Mouse (Mus musculus) MEL (cell line): Measurements from ENCODE around the gene Tmem19. TPM values are rescaled to one million over a fixed set of nuclear protein-coding genes. Genes with fewer than 3 reads are reported as not detected.

ENCODE experiments used
- DNase-seq: peaks from one replicate; pipeline ENCODE4 v3.0.0; 2011; ENCODE audit warnings: low read depth, low spot score
- H3K27ac ChIP-seq: 2 replicates; pipeline ENCODE4 v1.5.1; 2012; ENCODE audit warnings: low read depth, mild to moderate bottlenecking, control low read depth, low read length, moderate library complexity; ENCODE audit not compliant: control insufficient read depth
- H3K27me3 ChIP-seq, 2 experiments: fragments of 150-350 bp in 1 of 2; sonication (generic) in 1 of 2; 2 replicates each; pipeline ENCODE4 v1.6.1; 2012; ENCODE audit warnings: low read length in 2 of 2, mild to moderate bottlenecking in 2 of 2, improper control_type of control experiment in 1 of 2, moderate library complexity in 1 of 2; ENCODE audit not compliant: insufficient read depth in 2 of 2, control insufficient read depth in 1 of 2
- H3K36me3 ChIP-seq, 2 experiments: 2 replicates each; pipeline ENCODE4 v1.6.1; 2012 to 2014; ENCODE audit warnings: low read length in 2 of 2, improper control_type of control experiment in 1 of 2, inconsistent platforms in 1 of 2, mild to moderate bottlenecking in 1 of 2; ENCODE audit not compliant: insufficient read depth in 2 of 2, control insufficient read depth in 1 of 2
- H3K4me1 ChIP-seq, 2 experiments: fragments of 150-350 bp in 1 of 2; sonication (generic) in 1 of 2; 2 replicates each; pipeline ENCODE4 v1.6.1; 2012; ENCODE audit warnings: low read length in 2 of 2, improper control_type of control experiment in 1 of 2, mild to moderate bottlenecking in 1 of 2; ENCODE audit not compliant: insufficient read depth in 2 of 2, control insufficient read depth in 1 of 2
- H3K4me3 ChIP-seq, 2 experiments: fragments of 150-350 bp in 1 of 2; sonication (generic) in 1 of 2; 2 replicates each; pipeline ENCODE4 v1.5.1; 2012; ENCODE audit warnings: low read depth in 2 of 2, low read length in 2 of 2, mild to moderate bottlenecking in 2 of 2, moderate library complexity in 2 of 2, control low read depth in 1 of 2, improper control_type of control experiment in 1 of 2; ENCODE audit not compliant: control insufficient read depth in 1 of 2, insufficient read depth in 1 of 2
- H3K79me2 ChIP-seq: 2 replicates; pipeline ENCODE4 v1.6.1; 2012; ENCODE audit warnings: mild to moderate bottlenecking, low read length, moderate library complexity; ENCODE audit not compliant: control insufficient read depth, poor library complexity, insufficient read depth
- H3K9ac ChIP-seq: 2 replicates; pipeline ENCODE4 v1.6.1; 2012; ENCODE audit warnings: low read depth, mild to moderate bottlenecking, control low read depth, low read length, moderate library complexity; ENCODE audit not compliant: control insufficient read depth, poor library complexity, severe bottlenecking
- H3K9me3 ChIP-seq: fragments of 150-350 bp; sonication (generic); replicated peaks from 2 replicates; pipeline ENCODE4 v1.6.1; 2012; ENCODE audit warnings: mild to moderate bottlenecking, low read length, improper control_type of control experiment, moderate library complexity; ENCODE audit not compliant: insufficient read depth
- CTCF ChIP-seq, 3 experiments: IDR thresholded peaks in 2 of 3; conservative IDR thresholded peaks in 1 of 3; 2 replicates each; pipeline ENCODE4 v1.5.1; 2011 to 2012; ENCODE audit warnings: low read length in 3 of 3, low read depth in 2 of 3, mild to moderate bottlenecking in 2 of 3, improper control_type of control experiment in 1 of 3, inconsistent platforms in 1 of 3, mixed read lengths in 1 of 3, moderate library complexity in 1 of 3; ENCODE audit not compliant: control insufficient read depth in 1 of 3, insufficient read depth in 1 of 3, poor library complexity in 1 of 3, severe bottlenecking in 1 of 3
- ETS1 ChIP-seq: IDR thresholded peaks from 2 replicates; pipeline ENCODE4 v1.6.1; 2012; ENCODE audit warnings: low read depth, mild to moderate bottlenecking, inconsistent platforms, low read length, improper control_type of control experiment, moderate library complexity
- GABPA ChIP-seq: IDR thresholded peaks from 2 replicates; pipeline ENCODE4 v1.6.1; 2012; ENCODE audit warnings: low read depth, mild to moderate bottlenecking, inconsistent platforms, low read length, improper control_type of control experiment, moderate library complexity
- HCFC1 ChIP-seq: IDR thresholded peaks from 2 replicates; pipeline ENCODE4 v1.6.1; 2012; ENCODE audit warnings: low read depth, mild to moderate bottlenecking, inconsistent platforms, low read length, improper control_type of control experiment, moderate library complexity
- KAT2A ChIP-seq: conservative IDR thresholded peaks from 2 replicates; pipeline ENCODE4 v1.6.1; 2012; ENCODE audit warnings: low read depth, low read length, improper control_type of control experiment, inconsistent platforms
- MAFK ChIP-seq: IDR thresholded peaks from 2 replicates; pipeline ENCODE4 v1.6.1; 2011; ENCODE audit warnings: low read depth, mild to moderate bottlenecking, low read length, improper control_type of control experiment, borderline replicate concordance
- MAX ChIP-seq: IDR thresholded peaks from 2 replicates; pipeline ENCODE4 v1.6.1; 2011; ENCODE audit warnings: low read length, improper control_type of control experiment
- NRF1 ChIP-seq: IDR thresholded peaks from 2 replicates; pipeline ENCODE4 v1.6.1; 2014; ENCODE audit warnings: low read depth, mild to moderate bottlenecking, inconsistent platforms, low read length, improper control_type of control experiment, moderate library complexity; ENCODE audit not compliant: poor library complexity, insufficient read depth, severe bottlenecking
- RAD21 ChIP-seq: IDR thresholded peaks from 2 replicates; pipeline ENCODE4 v1.6.1; 2011; ENCODE audit warnings: mild to moderate bottlenecking, low read depth, low read length, improper control_type of control experiment
- RCOR1 ChIP-seq: IDR thresholded peaks from 2 replicates; pipeline ENCODE4 v1.6.1; 2012; ENCODE audit warnings: low read depth, mild to moderate bottlenecking, inconsistent platforms, low read length, improper control_type of control experiment
- SIN3A ChIP-seq: IDR thresholded peaks from 2 replicates; pipeline ENCODE4 v1.6.1; 2012; ENCODE audit warnings: low read length, improper control_type of control experiment, inconsistent platforms
- SMC3 ChIP-seq: IDR thresholded peaks from 2 replicates; pipeline ENCODE4 v1.6.1; 2011; ENCODE audit warnings: low read depth, low read length, improper control_type of control experiment
- TBP ChIP-seq: IDR thresholded peaks from 2 replicates; pipeline ENCODE4 v1.8.0; 2011; ENCODE audit warnings: low read depth, low read length, improper control_type of control experiment
- UBTF ChIP-seq: IDR thresholded peaks from 2 replicates; pipeline ENCODE4 v1.6.1; 2012; ENCODE audit warnings: low read depth, mild to moderate bottlenecking, inconsistent platforms, low read length, improper control_type of control experiment, moderate library complexity, borderline replicate concordance; ENCODE audit not compliant: insufficient read depth
- ZC3H11A ChIP-seq: IDR thresholded peaks from 2 replicates; pipeline ENCODE4 v1.6.1; 2012; ENCODE audit warnings: low read depth, mild to moderate bottlenecking, inconsistent platforms, low read length, improper control_type of control experiment
- ZKSCAN1 ChIP-seq: IDR thresholded peaks from 2 replicates; pipeline ENCODE4 v1.6.1; 2012; ENCODE audit warnings: low read depth, mild to moderate bottlenecking, inconsistent platforms, low read length, improper control_type of control experiment, moderate library complexity
- ZMIZ1 ChIP-seq: IDR thresholded peaks from 2 replicates; pipeline ENCODE4 v1.6.1; 2012; ENCODE audit warnings: low read depth, mild to moderate bottlenecking, inconsistent platforms, low read length, improper control_type of control experiment, moderate library complexity
- polyA plus RNA-seq, 2 experiments: library from polyadenylated mRNA; stranded (reverse) in 1 of 2; unstranded in 1 of 2; fragments of >175 nt in 1 of 2; fragments of >200 nt in 1 of 2; gene quantifications; 2 replicates each; pipeline versions ENCODE4 v1.2.1 to v1.2.4; 2012; ENCODE audit warnings: low replicate concordance in 2 of 2, low read depth in 1 of 2; ENCODE audit not compliant: insufficient read length in 2 of 2, insufficient read depth in 1 of 2, missing spikeins in 1 of 2
- total RNA-seq: library from RNA; depleted of rRNA; stranded (reverse); fragments of 300-350 nt; gene quantifications from 2 replicates; pipeline ENCODE4 v1.2.3, GENCODE M21; 2012

The Tmem19 gene
- total and polyA plus RNA-seq, 3 experiments: 10.7 to 16.6 TPM; not detected in 1

GRCm38 (mm10) chr10:115328514-115328913, 33.8 kb downstream of the Tmem19 start:
- H3K27me3 ChIP-seq: no peaks in the 10 kb centered on the region; a peak in 1 of 4 replicates
- H3K4me3 ChIP-seq: no peak overlapping the region
- no peaks in the 10 kb centered on the region for H3K4me1 ChIP-seq
- H3K79me2 ChIP-seq: no peaks in the 10 kb centered on the region
- H3K36me3 ChIP-seq: no peaks in the 10 kb centered on the region
- no peaks in the 10 kb centered on the region for H3K9me3 ChIP-seq
- no peak overlapping the region for H3K9ac ChIP-seq
- TF ChIP-seq CTCF (IDR thresholded peaks at IDR 0.05 in 2 of 3, conservative IDR thresholded peaks at IDR 0.05 in 1 of 3; ENCODE audit: control insufficient read depth in 1 of 3, insufficient read depth in 1 of 3, low read depth in 2 of 3, low read length in 3 of 3, poor library complexity in 1 of 3, severe bottlenecking in 1 of 3) (no peak), NRF1 (no peak), TBP (no peak), SMC3 (no peak), MAFK (no peak), UBTF (no peak), ZMIZ1 (no peak), MAX (no peak), ETS1 (no peak), ZC3H11A (no peak), RCOR1 (no peak), ZKSCAN1 (no peak), KAT2A (no peak)
- TF ChIP-seq, all 39 proteins: peak for 0
- H3K27ac ChIP-seq: no peak overlapping the region
- no peak for DNase-seq

GRCm38 (mm10) chr10:115323295-115323694, 39.0 kb downstream of the Tmem19 start:
- Histone ChIP-seq H3K9me3 (no peaks in the 10 kb centered on the region), H3K4me3 (no peak overlapping the region), H3K79me2 (no peaks in the 10 kb centered on the region), H3K27ac (no peak overlapping the region), H3K27me3 (no peaks in the 10 kb centered on the region), H3K9ac (no peak overlapping the region), H3K4me1 (no peaks in the 10 kb centered on the region; a peak in 1 of 4 replicates), H3K36me3 (peaks cover 0 to 2% of the 10 kb centered on the region in 2 experiments; a peak in 2 of 4 replicates)
- DNase-seq: peak; percentile 81
- TF ChIP-seq GABPA (no peak), RCOR1 (no peak), HCFC1 (no peak), SMC3 (peak; percentile 91), CTCF (IDR thresholded peaks at IDR 0.05 in 2 of 3, conservative IDR thresholded peaks at IDR 0.05 in 1 of 3; ENCODE audit: control insufficient read depth in 1 of 3, insufficient read depth in 1 of 3, low read depth in 2 of 3, low read length in 3 of 3, poor library complexity in 1 of 3, severe bottlenecking in 1 of 3) (peak; percentile 63 to 93 (median 88)), RAD21 (peak; percentile 98), SIN3A (0 out of 2 replicates have a peak, but pooled peaks have one; percentile 23), ZC3H11A (peak; percentile 92), MAFK (no peak)
- TF ChIP-seq, all 39 proteins: peak for 5
